Mouse (Mus musculus): ENCODE measurements at regions not wholly inside any gene's neighbourhood (a gene's known extent, or its start where the extent isn't known, plus 50 kb on each side); places are given as distances from the start of the nearest gene placed in this dataset.

DNA sequence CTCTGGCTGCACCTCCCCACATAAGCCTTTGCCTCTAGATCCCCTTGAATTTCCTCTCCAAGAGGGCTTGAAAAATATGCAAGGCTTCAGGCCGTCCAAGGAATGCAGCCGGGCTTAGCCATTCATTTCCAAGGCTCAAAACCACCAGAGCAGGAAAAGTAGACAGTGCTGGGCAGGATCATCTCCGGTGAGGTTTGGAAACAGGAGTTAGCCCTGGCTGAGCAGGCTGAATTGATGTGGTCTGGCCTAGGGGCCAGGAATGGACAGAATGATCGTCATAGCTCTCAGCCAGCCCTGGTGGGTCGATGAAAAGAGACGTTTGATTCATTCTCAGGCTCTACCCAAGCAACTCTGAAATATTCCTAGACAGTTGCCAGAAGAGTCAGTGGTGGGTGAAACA is 529.7 kb upstream of the Tnp1 start:
- no peak for DNase-seq (ENCODE audit: low read depth, low spot score)

DNA sequence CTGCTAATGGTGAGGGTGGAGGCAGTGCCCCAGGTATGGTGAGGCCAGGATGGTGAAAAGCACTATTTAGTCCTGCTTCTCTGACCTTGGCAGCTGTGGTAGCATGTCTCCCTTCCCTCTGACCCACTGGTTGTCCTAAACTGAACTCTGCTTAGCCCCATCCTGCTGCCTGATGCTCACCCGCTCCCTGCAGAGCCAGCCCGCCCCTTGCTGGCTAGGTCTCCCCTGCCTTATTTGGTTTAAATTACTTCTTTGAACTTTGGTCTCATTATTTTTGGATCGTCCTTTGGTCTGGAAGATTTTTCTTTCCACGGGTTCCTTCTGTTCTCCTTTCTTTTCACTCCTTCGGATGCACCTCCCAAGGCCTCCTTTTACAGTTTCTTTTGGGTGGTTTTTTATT is 525.7 kb upstream of the Tnp1 start:
- DNase-seq (ENCODE audit: low read depth, low spot score), result no peak

DNA sequence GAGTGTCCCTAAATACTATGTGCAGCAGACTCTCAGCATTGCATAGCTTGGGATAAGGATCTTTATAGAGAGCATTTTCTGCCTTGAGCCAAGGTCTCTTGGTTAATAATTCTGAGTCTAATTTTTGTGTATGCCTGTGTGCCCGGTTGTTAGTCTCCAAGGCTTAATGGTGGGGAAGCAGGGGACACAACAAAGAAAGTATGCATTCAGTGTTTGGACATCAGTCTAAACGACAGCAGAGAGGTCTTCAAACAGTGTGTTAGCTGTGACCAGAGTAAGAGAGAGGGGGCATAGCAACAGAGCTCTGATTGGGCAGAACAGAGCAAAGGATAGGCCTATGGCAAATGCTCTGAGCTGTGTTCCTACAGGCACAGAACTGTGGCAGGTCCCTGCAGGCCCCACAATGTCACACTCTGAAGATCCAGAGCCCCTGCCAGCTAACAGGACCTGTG is 522.7 kb upstream of the Tnp1 start:
- peak; percentile 28 for DNase-seq (ENCODE audit: low read depth, low spot score)

DNA sequence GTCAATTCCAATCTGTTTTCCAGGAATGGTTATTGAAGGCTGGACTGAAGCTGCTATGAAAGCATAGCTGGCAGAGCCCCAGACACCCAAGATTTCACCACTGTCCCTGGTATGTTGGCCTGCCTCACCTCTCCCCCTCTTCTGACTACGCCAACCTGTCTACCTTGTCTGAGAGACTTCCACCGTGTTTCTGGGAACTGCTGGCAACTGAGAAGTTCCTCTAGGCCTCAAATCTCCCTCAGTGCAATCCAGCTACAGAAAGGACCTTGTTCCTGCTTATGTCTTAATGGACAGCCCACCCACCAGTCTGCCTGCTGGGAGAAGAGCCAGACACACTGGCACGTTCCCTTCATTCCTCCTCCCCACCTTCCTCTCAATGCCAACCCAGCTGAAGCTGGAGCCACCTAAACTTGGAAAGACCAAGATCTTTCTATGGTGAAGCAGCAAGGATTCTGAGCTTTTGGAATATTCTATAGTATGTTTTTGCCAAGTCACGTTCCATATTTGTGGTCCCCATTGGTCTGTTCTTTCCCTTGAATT is 520.1 kb upstream of the Tnp1 start:
- no peak for DNase-seq (ENCODE audit: low read depth, low spot score)

DNA sequence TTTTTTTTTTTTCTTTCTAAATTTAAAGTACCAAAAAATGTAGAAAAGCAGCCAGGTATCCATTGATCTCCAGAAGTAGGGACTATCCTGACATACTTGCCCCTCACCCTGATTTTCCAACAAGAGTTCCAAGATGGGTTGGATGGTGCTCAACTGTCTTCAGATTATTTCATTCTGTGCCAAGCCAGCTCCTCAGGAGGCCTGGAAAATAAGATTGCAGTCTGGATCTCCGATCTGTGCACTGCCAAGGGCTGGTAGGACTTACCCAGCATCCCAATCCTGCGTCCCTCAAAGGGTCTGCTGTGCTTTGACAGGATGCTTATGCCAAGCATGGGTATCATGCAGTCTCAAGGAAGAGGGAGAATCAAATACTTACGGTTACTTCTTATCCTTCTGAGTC is 517.8 kb upstream of the Tnp1 start:
- DNase-seq (ENCODE audit: low read depth, low spot score), result no peak

DNA sequence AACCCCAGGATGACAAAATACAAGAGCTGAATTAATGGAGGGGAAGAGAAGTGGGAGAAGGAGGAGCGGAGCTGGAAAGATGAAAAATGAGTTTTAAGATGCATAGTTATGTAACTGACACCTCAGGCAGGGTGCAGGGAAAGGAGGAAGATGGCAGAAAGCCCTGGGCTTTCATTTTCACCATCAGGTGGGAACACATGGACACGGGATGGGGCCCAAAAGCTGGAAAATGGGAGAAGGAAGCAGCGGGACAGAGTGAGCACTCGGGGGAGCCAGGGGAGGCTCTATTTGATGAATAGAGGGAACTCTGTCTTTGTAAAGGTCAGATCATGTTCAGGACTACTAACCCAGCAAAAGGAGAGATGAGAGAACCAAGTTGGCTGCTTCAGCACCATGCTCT is 516.6 kb upstream of the Tnp1 start:
- no peak for DNase-seq (ENCODE audit: low read depth, low spot score)

DNA sequence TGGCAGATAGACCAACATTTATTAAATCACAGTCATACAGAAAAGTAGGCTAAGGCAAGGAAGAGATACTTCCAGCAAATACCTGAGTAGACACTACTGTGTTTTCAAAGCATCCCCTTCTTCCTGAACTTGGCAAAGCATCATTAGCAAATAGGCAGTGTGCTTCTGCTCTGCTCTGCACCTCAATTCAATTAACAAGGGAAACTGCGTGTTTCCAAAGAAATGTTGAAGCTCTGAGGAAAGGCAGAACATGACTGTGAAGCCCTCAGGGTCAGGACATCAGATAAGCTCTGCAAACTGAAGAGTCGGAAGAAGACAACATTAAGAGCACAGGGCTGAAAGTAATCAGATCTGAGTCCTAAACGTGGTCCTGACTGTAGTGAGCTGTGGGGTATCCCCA is 516.1 kb upstream of the Tnp1 start:
- DNase-seq (ENCODE audit: low read depth, low spot score), result no peak

DNA sequence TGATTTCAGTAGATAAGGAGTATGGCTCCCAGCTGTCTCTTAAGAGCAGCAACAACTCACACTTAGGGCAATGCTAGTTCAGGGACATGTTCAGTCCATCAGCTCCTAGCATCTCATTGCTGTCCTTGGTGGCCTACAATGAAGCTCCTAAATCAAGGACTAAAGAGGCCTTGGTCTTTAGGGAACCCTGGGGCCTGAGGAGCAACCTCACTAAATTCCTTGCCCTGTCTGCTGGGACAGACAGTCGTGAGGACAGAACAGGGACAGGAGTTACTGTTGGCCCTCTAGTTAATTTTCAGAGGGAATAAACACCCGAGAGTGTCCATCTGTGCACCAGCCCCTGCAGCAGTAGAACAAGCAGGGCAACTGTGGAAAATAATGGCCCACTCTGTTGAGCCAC is 514.6 kb upstream of the Tnp1 start:
- no peak for DNase-seq (ENCODE audit: low read depth, low spot score)

DNA sequence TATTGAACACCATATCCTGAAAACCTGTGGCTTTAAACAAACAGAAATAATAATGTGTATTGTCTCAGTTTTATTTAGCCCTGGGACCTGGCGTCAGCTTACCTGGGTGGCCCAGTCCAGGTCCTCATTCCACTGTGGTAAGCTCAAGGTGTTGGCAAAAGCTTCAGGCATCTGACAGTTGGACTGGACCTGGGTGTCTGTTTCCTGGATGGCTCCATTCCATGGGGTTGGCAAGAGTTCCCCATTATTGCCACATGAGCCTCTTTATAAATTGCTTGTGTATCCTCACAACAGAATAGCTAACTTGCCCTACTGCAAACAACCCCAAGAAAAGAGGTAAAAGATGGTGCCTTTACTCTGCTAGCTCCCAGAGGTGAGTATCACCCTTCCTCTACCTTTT is 512.9 kb upstream of the Tnp1 start:
- no peak for DNase-seq (ENCODE audit: low read depth, low spot score)

DNA sequence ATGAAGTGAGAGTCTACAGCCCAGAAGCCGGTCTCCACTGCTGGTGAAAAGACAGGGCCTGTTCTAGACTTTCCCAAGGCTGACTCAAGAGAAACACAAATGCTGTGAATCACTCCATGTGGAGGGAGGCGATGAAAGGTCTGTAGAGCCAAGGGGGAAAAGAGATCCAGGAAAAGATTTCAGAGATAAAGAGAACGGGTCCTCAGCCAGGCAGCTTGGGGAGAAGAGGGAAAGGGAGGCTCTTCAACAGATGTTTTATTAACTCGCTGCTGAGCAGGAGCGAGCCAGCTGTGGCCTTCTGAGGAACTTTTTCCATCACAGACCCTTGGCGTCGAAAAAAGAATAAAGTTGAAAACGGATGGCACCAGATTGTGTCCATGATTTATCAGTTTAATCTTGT is 500.7 kb upstream of the Tnp1 start:
- no peak for DNase-seq (ENCODE audit: low read depth, low spot score)

DNA sequence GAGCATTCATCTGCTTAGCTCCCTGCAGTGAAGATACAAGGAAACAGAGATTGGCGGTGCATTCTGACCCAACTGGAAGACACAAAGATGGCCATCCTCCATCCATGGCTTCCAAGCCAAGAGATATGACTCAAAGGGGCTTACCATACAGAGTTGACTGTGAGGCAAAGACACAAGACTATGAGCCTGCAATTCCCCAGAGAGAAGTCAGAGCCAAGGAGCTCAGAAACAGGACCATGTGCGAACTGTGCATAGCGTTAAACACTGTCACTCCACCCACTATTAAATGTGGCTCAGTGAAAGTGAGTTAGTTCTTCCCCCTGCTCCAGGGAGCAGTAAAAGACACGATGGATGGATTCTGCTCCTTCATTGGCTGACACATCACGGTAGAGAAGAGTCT is 500.1 kb upstream of the Tnp1 start:
- no peak for DNase-seq (ENCODE audit: low read depth, low spot score)

DNA sequence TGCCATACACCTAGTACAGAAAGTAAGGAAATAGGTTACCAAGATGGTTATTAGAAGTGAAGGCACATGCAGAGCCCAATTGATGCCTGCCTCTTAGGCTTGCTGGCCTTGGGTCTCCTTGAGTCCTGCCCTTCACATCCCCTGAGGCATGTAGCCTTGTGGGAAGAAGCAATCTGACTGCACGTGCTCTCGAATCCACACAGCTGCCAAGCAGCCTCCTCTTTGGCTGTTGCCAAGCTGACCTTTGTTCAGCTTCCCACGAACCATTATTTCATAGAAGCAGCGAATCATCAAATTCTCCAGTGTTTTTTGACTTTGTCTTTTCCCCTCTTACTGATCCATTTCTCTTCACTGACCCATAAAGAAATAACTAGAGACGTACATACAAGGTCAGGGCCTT is 498.1 kb upstream of the Tnp1 start:
- no peak for DNase-seq (ENCODE audit: low read depth, low spot score)

DNA sequence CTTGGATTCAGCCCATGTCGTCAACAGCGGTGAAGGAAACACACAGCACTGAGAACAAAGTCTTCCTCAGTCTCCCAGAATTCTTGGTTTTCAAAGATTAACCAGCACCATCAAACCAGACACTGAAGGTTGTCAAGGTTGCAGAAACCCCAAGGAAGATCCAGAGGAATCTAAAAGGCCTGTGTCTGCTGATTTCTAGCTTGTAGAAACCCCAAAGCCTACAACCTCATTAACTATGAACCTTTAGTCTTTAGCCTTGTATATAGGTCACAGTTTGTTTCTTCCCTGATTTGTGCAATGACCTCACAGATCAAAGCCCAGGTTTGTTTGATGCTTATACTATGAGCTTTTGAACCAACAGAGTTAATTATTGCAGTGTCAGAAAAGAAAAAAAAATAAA is 497.1 kb upstream of the Tnp1 start:
- DNase-seq (ENCODE audit: low read depth, low spot score), result no peak

DNA sequence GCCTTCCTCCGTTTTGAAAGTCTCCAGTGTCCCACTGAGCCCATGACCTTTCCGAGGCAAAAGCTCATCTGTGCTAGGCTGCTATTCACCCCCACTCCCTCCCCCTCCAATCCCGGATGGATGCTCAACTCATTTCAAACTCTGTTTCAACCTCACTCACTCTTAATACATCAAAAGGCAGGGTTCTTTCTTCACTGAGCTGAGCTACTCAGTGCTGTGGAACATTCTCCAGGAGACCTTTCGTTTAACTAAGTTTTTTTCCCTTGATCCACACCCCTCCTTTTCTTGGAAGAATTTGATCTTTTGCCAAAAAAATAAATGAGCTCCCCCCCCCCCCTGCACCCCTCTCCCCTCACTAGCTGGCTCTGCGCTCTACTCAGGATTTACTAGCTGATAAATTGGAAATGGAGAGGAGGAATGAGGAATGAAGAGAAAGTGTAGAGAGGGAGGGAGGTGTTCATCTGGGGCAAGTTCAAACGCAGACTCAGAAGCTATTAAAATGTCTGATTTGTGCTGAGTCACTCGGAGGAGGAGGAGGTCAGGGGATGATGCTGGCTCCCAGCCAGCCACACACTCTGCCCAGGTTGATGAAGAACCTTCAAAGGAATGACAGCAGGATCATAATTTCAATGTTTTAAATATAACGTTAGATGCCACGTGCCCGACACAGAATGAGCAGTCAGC is 491.5 kb upstream of the Tnp1 start:
- peak; percentile 18 for DNase-seq (ENCODE audit: low read depth, low spot score)

DNA sequence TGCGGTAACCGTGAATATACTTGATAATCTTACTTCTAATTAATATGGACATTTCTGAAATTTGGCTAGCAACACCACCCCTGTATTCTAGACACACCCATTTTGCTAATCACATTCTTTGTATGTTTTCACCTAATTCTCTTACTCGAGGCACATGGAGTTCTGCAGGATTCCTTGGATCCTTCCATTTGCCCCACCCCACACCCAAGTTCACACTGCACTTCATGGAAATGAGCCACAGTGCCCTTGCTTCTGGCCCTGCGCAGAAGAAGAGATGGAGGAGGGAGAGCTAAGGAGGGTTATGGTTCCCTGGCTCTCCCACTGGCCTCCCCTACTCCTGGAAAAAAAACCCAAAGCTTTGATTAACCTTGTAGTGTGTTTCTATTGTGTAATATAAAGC is 487.9 kb upstream of the Tnp1 start:
- DNase-seq (ENCODE audit: low read depth, low spot score), result no peak

DNA sequence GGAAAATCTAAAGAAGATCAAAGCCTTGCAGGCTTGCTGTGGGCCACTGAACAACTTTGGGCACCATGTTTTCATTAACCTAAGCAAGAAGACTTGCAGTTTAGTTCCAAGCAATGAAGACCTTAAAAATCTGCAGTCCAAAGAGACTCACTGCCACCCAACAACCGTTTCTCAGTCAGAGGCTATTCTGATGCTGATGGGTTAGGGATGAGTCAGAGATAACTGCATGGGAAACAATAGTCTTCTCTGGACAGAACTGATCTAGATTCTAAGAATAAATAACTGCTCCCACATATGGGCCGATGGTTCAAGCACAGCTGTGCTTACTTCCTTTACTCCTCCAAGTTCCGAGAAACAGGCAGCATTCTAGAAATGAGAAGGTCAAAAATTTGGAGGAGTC is 485.0 kb upstream of the Tnp1 start:
- DNase-seq (ENCODE audit: low read depth, low spot score), result no peak

DNA sequence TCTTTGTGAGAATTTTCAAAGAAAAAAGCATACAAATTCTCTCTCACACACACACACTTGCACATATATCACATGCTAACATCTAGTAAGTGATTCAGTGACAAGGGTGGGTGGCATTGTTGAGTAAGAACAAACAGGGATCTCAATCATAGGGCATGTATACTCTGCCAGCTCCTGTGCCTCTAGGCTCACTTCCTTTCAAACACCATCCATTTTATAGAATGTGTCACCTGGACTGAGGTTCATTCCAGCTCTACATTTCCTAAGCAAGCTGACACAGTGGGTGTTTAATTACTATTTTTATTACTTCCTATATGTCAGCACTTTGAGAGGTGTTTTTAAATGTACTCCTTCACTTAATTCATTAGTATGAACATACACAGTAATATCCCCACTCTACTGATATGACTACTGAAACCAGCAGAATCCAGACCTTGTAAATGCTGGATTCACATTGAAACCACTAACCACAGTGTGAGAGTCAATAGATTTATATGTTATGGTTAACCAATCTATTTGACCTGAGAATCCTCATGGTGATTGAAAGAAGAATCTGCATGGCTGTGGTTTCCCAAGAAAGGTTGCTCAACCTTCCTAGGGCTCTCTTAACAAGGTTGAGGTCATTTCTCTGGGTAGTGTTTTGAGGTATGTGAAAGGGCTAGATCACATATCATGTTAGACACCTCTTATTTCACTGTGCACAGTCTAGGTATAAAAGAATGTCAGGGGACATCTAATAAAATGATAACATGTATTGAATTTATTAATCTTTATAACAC is 480.5 kb upstream of the Tnp1 start:
- DNase-seq (ENCODE audit: low read depth, low spot score), result no peak

DNA sequence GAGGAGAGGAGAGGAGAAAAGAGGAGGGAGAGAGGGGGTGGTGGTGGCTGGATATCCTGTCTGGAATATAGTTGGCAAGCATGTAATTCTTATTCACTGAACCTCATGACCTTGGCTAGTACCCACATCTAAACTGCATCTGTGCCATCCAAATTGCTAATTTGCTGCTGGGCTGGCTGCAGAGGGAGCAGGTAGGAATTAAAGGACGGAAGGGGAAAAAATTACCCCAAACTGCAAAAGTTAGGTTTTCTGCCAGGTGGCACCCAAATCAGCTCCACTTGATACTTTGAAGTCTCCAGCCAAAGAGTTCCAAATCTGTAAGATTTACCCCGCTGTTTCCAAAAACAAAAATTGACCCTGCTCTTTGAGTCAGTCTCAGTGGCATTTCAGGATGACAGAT is 466.2 kb upstream of the Tnp1 start:
- no peak for DNase-seq (ENCODE audit: low read depth, low spot score)

DNA sequence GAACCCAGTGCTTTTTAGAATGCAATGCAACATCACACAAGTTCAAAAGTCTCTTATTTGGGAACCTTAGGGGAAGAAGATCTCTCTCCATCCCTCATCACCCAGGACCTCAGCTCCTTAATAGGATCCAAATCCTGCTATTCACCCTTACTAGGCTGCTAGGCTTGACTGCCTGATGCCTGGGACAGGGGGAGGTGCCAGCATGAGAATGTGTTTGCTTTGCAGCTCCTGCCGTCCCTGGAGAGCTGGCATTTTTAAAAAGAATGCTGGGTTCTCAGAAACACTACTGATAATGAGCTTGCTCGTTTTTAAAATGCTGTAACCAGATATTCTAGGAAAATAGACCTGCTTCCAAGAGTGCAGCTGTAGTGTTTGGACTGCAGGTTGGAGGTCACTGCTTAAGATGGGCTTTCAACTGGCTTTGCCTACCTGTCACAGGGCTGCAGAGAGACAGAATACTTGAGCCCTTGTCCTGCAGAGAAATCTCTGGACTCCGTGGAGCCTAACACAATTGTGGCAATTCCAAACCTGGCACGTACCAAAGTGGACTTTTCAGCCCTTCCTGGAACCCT is 463.7 kb upstream of the Tnp1 start:
- DNase-seq (ENCODE audit: low read depth, low spot score), result no peak

DNA sequence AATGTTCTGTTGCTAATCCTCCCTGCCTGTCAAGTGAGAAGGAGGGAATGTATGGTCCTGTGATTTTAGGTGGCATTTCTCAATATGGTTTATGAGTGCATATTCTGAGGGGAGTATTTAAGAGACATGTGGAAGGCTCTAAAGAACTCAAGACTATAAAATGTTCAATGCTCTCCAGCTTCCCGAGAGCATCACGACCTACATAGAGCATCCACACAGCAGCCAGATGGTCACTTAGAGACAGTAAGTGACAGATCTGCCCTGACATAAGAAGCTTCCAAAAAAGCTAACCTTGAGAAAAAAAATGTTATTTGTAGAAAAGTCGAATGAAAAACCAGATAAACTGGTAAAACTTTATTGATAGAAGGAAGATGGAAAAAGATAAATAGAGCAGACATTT is 444.9 kb upstream of the Tnp1 start:
- no peak for DNase-seq (ENCODE audit: low read depth, low spot score)

DNA sequence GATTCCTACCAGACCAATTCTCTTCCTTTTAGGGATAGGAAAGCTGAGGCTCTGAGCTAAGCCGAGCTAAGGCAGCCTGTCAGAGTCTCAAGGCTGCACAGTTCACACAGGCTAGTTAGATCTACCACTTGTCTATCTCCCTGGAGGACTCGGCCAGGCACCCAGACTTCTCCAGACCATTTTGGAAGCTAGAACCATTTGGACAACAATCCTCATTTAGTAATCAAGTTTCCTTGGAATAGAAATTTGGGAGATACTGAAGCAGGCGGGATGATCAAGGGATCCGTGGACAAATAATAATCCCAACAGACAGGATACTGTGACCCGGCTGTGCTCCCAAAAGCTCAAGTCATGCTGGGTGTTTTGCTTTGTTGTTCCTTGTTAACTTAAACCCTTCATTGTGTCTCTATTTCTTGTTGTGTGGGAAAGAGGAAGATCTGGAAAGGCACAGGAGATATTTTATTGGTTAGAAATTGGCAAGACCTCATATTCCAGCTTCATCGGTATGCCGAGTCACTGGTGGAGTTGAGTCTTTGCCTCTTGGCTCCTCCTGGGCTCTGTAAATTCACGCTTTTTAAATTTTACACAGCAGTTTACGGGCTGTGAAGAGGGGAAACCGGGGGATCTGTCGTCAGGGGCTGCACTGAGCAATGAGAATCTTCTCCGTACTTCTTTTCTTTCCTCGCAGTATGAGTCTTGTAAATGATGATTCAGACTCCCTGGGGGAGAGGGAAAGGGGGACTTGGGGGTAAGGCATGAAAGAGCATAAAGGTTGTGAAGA is 444.2 kb upstream of the Tnp1 start:
- no peak for DNase-seq (ENCODE audit: low read depth, low spot score)

DNA sequence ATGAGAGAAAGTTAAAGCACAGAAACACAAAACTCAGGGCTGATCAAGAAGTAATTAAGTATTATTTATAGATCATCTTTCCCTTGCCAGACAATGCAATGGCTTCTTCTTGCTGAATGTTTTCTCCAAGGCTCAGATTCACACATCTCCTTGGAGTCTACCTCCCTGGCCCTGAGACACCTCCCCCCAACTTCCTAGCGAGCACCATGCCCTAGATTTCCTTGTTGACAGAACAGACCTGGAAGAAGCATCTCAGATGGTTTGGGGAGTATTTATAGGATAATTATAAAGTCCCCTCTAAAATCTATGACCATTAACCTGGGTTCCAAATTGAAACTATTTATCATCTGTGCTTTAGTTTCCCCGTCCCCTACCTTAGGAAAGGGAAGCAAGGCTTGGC is 441.6 kb upstream of the Tnp1 start:
- DNase-seq (ENCODE audit: low read depth, low spot score), result no peak
